Mouse (Mus musculus) retina, adult 2 months (tissue): ENCODE data around the gene Tmem107.
"Not testable (repeated sequence)": the region's sequence is repeated elsewhere in the genome, so short reads cannot be mapped to it uniquely, and the experiment has no call there.

ENCODE experiments used
- DNase-seq: peaks from one replicate; pipeline ENCODE4 v3.0.0-alpha.2; 2012; ENCODE audit warnings: low read depth, low spot score

Gene Tmem107

DNA sequence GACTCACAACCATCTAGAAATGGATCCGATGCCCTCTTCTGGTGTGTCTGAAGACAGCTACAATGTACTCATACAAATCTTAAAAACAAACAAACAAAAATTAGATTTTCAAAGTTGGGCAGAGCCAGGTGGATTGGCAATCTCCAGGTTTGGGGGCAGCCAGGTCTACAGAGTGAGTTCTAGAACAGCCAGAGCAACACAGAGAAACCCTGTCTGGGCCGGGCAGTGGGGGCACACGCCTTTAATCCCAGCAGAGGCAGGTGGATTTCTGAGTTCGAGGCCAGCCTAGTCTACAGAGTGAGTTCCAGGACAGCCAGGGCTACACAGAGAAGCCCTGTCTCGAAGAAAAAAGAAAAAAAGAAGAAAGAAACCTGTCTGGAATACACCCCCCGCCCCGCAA lies 23.2 kb downstream of the Tmem107 start:
- DNase-seq: not testable (repeated sequence)

DNA sequence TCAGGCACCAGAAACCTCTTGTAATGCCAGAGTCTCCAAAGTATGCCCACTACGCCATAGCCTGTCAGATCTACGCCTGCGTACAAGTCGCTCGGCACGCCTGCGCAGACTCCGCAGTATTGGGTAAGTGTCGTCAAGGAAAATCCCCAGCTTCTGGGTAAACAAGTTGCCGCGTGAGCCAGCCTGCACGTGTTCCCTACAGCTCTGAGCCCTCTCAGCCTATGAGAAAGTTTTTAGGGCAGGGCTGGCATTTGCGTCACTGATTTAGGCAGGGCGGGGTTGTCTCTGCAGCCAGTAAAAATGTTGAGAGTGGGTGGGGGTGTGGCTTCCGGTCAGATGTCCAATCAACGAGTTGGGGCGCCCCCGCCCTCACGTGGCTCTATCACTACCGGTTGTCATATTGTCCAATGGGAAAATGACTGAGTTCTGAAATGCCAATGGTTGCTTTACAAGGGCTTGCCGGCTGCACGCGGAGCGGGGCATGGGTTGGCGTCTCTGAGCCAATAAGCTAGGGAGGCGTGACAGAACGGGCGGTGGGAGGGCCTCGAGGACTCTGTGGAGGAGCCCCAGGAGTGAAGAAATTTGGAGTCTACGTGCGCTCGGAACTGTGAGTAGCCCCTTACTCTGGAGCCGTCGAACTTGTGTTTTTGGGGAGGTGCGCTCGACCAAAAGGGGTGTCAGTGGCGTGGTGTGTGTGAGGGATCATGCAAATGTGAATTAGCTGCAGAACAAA lies 24.3 kb downstream of the Tmem107 start, which contains the start of gene Per1:
Gene Per1, plus strand, starts transcription at position 521 of the 733 bp plus-strand sequence.
- DNase-seq: peak; percentile 99

GRCm38 (mm10) chr11:69095511-69096231 lies 25.1 kb downstream of the Tmem107 start:
- DNase-seq: no peak

DNA sequence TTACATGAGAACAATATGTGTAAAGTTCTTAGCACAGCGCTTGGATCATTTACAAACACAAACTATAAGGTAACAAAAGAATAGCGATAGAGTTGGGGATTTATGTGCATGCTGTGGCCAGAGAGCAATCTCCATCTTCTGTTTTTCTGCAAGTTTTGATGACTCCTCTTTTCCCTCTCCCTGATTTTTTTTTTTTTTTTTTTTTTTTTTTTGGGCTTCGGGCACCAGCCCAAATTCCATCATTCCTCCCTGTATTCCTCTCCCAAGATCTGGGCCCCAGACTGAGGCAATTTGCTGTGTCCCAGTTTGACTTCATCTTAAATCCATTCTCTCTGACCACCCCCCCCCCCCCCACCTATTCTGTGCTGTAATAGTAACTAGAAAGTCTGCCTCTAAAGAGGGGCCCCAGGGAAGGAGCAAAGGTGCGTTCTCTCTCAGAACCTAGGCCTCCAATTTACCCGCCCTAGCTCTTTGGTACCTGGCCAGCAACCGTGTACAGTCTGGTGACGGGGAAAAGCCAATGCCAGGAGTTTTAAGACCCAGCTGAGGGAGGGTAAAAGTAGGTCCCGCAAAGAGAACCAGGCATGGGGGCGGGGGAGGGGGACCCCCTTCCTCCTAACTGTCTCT lies 25.9 kb downstream of the Tmem107 start:
- no peak for DNase-seq

GRCm38 (mm10) chr11:69096987-69097900 lies 26.6 kb downstream of the Tmem107 start:
- DNase-seq: peak; percentile 74

GRCm38 (mm10) chr11:69098039-69098761 lies 27.6 kb downstream of the Tmem107 start:
- no peak for DNase-seq

DNA sequence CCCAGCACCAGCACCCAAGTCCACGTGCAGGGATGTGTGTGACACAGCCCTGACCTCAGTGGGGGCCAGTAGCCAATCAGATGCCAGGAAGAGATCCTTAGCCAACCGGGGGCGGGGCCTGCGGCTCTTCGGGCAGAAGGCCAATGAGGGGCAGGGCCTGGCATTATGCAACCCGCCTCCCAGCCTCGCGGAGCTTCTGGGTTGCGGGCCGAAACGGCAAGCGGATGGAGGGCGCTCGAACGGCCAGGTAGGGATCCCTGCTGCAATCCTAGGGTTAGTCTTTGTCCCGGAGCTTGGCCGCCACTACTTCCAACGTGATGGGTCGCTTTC lies 28.1 kb downstream of the Tmem107 start:
- DNase-seq: peak; percentile 95

GRCm38 (mm10) chr11:69099177-69099914 lies 28.7 kb downstream of the Tmem107 start:
- DNase-seq: no peak

GRCm38 (mm10) chr11:69099915-69100345 lies 29.3 kb downstream of the Tmem107 start:
- DNase-seq: peak; percentile 80

GRCm38 (mm10) chr11:69100639-69101360 lies 30.2 kb downstream of the Tmem107 start:
- no peak for DNase-seq

DNA sequence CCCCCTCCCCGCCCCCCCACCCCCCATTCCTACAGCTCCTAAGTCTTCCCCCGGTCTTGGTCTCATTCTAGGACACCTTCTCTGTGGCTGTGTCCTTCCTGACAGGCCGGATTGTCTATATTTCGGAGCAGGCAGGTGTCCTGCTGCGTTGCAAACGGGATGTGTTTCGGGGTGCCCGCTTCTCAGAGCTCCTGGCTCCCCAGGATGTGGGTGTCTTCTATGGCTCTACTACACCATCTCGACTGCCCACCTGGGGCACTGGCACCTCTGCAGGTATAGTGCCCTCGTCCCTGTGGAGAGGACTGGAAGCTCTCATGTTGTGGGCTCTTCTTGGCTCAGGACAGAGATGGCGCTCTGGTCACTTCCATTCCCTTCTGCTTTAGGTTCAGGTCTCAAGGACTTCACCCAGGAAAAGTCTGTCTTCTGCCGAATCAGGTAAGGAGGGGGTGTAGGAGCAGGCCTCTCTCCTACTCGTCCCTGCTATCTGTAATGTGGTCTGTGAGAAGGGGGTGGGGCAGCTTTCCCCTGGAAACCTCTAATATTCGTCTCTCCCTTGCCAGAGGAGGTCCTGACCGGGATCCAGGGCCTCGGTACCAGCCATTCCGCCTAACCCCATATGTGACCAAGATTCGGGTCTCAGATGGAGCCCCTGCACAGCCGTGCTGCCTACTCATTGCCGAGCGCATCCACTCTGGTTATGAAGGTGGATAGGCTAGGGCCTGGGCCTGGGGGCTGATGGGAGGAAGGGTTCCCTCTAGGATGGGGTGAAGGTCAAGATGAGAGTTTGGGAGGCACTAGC lies 31.2 kb downstream of the Tmem107 start:
- no peak for DNase-seq

GRCm38 (mm10) chr11:69102403-69102725 lies 31.8 kb downstream of the Tmem107 start:
- no peak for DNase-seq

DNA sequence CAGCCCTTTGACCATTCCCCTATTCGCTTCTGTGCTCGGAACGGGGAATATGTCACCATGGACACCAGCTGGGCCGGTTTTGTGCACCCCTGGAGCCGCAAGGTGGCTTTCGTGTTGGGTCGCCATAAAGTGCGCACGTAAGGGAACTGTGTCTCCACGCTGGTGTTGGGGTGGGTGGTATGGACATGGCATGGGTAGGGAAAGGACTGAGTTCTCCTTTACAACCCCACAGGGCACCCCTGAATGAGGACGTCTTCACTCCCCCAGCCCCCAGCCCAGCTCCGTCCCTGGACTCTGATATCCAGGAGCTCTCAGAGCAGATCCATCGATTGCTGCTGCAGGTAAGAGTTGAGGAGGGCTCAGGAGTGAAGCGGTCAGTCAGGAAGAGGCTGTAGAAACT lies 32.5 kb downstream of the Tmem107 start:
- DNase-seq: no peak

- no peak for DNase-seq
These were observed 33.2 kb downstream of the Tmem107 start for GRCm38 (mm10) chr11:69103531-69104435.

DNA sequence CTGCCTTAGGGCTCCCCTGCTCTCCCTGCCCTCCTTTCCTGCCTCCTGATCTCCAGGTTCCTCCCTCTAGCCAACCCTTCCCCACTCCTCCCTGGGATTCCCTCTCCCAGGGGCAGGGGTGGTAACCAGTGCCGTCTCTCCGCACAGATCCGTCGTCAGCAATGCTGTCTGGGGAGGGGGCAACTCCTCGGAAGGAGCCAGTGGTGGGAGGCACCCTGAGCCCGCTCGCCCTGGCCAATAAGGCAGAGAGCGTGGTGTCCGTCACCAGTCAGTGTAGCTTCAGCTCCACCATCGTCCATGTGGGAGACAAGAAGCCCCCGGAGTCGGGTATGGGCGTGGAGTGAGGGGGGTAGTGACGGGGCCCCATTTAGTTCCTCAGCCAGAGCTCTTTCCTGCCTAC lies 33.9 kb downstream of the Tmem107 start:
- no peak for DNase-seq

- no peak for DNase-seq
These were observed 34.6 kb downstream of the Tmem107 start for GRCm38 (mm10) chr11:69105227-69105626.

GRCm38 (mm10) chr11:69105796-69106195 lies 35.2 kb downstream of the Tmem107 start:
- DNase-seq: no peak

GRCm38 (mm10) chr11:69106299-69106698 lies 35.7 kb downstream of the Tmem107 start:
- DNase-seq: no peak
